Mouse (Mus musculus): ENCODE results near the gene A030003K21Rik. TPM values are rescaled to one million over a fixed set of nuclear protein-coding genes. Genes with fewer than 3 reads are reported as not detected.

The A030003K21Rik gene
- total RNA-seq, 2 experiments from 2014 or later: not detected

GRCm38 (mm10) chr1:82913025-82913424 is 30.2 kb downstream of the A030003K21Rik start, which contains the start of gene A030005L19Rik:
A030005L19Rik (plus strand) TSS chr1:82913325.
- DNase-seq: no peak

DNA sequence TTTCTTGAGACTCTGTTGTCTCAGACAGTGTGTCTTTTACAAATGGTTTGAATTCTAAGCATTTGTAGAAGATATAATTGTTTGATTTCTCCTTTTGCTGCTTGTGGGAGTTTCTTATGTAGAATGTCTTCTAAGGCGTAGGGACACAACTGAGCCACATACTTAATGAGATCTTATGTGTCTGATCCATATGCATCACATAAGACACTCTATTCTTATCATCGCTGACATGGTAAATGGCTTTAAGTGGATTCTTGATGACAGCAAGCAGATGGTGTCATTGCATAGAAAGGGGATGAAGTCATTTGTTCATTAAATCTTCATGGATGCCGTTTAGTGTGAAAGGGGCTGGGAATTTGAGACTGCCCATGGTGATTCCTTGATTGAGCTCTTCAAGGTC is 37.3 kb downstream of the A030003K21Rik start:
- DNase-seq: no peak

DNA sequence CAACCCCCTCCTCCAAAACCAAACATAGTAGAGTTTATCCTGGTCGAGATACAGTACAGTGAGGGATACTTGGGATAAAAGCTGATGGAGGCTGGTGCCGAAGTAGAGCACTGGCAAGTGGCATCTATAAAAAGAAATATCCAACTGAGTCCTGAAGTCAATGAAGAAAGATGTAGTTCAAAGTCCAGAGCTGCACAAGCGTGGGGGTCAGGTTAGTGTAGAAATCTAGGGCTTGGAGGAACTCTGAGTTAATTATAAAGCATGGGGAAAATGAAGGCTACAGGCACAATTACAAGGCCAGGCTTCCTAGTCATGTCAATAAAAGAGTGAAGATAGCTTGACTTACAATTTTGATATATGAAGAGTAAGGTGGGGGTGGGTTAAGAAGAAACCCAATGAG is 42.0 kb downstream of the A030003K21Rik start:
- DNase-seq: no peak

GRCm38 (mm10) chr1:82900567-82900966 is 42.6 kb downstream of the A030003K21Rik start:
- no peak for DNase-seq

DNA sequence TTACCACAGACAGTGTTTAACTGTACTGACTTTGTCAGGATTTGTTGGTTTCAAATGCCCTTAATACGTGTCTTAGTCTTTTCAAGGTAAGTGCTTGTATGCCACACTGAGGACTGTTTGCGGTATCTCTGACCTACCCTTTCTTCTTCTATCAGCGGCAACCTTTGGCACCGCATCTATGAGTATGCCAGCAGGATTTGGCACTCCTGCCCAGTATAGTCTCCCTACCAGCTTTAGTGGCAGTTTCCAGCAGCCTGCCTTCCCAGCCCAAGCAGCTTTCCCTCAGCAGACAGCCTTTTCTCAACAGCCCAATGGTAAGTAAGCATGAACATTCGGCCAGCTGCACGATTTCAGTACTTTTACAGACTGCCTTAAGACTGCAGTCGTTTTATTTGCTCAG is 49.9 kb downstream of the A030003K21Rik start:
- peak; percentile 19 for DNase-seq

Other genes starting within 250 kb of the A030003K21Rik start
- gene Mff, start 218.5 kb downstream of the A030003K21Rik start, total RNA-seq (2021): 100 to 1,000 TPM; 135 to 162 TPM
- not detected for gene Tm4sf20, start 174.9 kb downstream of the A030003K21Rik start, total RNA-seq (2021)
- gene Gm47791, start 172.1 kb downstream of the A030003K21Rik start, total RNA-seq (2021): not detected
- 10 to 100 TPM; 43.1 TPM for gene Agfg1, start 103.9 kb downstream of the A030003K21Rik start, total RNA-seq (2021)
- gene A030005L19Rik, start 30.1 kb downstream of the A030003K21Rik start, total RNA-seq (2021): not detected
- gene A030014E15Rik, start 18.5 kb downstream of the A030003K21Rik start, total RNA-seq (2021): not detected
- not detected for gene Gm6217, start 12.0 kb downstream of the A030003K21Rik start, total RNA-seq (2021)
- gene Gm7544, start 12.6 kb upstream of the A030003K21Rik start, total RNA-seq (2021): not detected
- not detected for gene Gm47955, start 16.9 kb upstream of the A030003K21Rik start, total RNA-seq (2021)
- gene Gm47959, start 57.2 kb upstream of the A030003K21Rik start, total RNA-seq (2021): not detected
- gene Slc19a3, start 95.1 kb upstream of the A030003K21Rik start, total RNA-seq (2021): under 1 TPM; 0.15 to 0.36 TPM
- not detected for gene Krtap28-10, start 99.1 kb upstream of the A030003K21Rik start, total RNA-seq (2021)
- gene Gm47969, start 101.5 kb upstream of the A030003K21Rik start, total RNA-seq (2021): not detected
- not detected for gene A030005K14Rik, start 116.0 kb upstream of the A030003K21Rik start, total RNA-seq (2021)
- gene Krtap28-13, start 117.5 kb upstream of the A030003K21Rik start, total RNA-seq (2021): not detected
- gene Ccl20, start 173.4 kb upstream of the A030003K21Rik start, total RNA-seq (2021): not detected
- gene Daw1, start 216.4 kb upstream of the A030003K21Rik start, total RNA-seq (2021): not detected